Mouse (Mus musculus) stomach, postnatal 0 days (tissue): ENCODE data around the gene Ccl4.

ENCODE experiments used
- CTCF ChIP-seq: IDR thresholded peaks from 2 replicates; pipeline ENCODE4 v1.5.1; 2016; ENCODE audit warnings: antibody characterized with exemption, low read depth, mild to moderate bottlenecking, moderate library complexity
- EP300 ChIP-seq: optimal IDR thresholded peaks from 2 replicates; pipeline ENCODE3; 2016; ENCODE audit warnings: antibody characterized with exemption

- TF ChIP-seq CTCF = no peak
- TF ChIP-seq EP300 = no peak
These were observed 7.8 kb upstream of the Ccl4 start for GRCm38 (mm10) chr11:83654606-83655005.
